Mouse (Mus musculus): ENCODE results near the gene Krtap4-16. TPM values are rescaled to one million over a fixed set of nuclear protein-coding genes. Genes with fewer than 3 reads are reported as not detected.

Krtap4-16 gene
- polyA plus RNA-seq (2017; shearing (Covaris generic)): not detected

DNA sequence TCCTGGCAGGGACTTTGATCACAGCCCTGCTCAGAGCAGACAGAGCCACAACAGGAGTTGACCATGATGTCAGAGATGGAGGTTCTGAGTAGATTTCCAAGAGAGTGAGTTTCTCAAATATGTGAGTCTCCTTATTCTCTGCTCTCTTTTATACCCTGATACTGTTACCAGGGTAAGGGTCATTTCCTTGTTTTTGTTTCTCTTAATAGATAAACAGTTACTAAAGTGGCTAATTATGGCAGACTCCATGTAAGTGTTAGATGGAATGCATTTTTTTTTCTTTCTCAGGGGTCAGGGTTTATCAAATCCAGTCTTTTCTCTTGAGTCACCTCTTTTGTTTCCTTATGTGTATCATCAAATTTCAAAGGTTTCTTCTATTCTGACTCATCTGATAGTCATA, at the start of gene Krtap4-16:
Gene Krtap4-16 (minus strand): TSS at position 101 of the 400 bp plus-strand sequence.

DNA sequence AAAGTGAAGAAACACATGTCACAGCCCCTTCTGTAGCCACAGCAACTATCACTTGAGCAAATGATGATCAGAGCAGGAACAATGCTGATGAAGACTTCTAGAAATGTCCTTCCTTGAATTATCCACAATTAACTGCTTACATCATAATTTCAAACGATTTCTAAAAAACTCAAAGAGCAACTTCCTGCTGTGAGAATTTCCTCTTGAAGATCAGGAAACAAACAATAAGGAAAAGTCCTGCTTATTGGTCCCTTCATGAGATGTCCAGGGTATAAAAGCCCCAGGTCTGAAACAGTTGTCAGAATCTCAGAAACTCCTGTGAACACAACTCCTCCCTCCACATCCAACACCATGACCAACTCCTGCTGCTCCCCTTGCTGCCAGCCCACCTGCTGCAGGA, 27.5 kb upstream of the Krtap4-16 start, which contains the start of gene Gm11567:
Gene Gm11567 (plus strand): TSS at position 301 of the 400 bp plus-strand sequence.

GRCm38 (mm10) chr11:99873089-99873488, 21.7 kb upstream of the Krtap4-16 start, which contains the start of gene Krtap9-1:
Krtap9-1 (plus strand) TSS chr11:99873389.

DNA sequence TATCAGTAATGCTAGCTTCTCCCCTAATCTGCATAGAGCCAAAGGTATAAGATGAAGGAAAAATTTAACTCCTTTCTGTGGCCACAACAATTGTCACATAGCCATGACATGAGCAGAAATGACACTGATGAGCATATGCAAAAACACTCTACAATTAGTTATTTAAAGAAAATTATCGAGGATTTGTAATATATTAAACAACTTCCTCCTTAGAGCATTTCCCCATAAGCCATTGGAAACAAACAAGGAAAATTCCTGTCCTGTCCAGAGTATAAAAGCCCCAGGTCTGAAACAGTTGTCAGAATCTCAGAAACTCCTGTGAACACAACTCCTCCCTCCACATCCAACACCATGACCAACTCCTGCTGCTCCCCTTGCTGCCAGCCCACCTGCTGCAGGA, 12.8 kb upstream of the Krtap4-16 start, which contains the start of gene Gm11559:
Gene Gm11559 (plus strand): TSS at position 301 of the 400 bp plus-strand sequence.

GRCm38 (mm10) chr11:99857617-99858016, 6.2 kb upstream of the Krtap4-16 start, which contains the start of gene Gm11568:
Gm11568 (plus strand) TSS chr11:99857917.

DNA sequence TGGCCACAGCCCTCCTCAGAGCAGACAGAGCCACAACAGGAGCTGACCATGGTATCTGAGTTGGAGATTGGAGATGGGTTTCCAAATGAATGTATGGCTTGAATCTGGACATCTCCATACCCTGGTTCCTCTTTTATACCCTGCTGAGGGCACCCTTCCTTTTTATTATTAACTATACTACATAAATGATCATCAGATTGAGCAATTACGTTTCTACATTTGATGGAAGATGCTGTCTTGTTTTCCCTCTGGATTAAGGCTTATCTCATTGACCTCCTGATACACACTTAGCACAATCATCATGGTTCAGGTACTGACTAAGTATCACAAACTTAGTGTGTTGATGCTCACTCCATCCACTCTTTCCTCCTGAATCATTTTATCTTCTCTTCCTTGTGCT, 13.4 kb downstream of the Krtap4-16 start, which contains the start of gene 2300003K06Rik:
Gene 2300003K06Rik (minus strand): TSS at position 101 of the 400 bp plus-strand sequence.

DNA sequence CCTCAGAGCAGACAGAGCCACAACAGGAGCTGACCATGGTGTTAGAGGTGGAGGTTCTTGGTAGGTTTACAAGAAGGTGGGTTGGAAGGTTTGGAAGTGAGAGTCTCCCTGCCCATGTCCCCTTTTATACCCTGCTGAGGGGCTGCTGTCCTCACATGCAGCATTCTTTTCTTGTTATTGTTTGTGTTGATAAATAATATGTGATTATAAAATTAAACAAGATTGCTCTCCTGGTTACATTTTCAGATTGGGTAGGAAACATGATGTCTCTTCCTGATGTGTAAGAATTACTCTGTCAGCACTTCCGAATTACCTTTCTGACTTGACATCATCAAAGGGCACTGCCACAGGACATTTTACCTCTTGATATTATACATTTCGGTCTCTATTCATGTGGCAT, 35.8 kb downstream of the Krtap4-16 start, which contains the start of gene Gm11564:
Gene Gm11564 (minus strand): TSS at position 101 of the 400 bp plus-strand sequence.

DNA sequence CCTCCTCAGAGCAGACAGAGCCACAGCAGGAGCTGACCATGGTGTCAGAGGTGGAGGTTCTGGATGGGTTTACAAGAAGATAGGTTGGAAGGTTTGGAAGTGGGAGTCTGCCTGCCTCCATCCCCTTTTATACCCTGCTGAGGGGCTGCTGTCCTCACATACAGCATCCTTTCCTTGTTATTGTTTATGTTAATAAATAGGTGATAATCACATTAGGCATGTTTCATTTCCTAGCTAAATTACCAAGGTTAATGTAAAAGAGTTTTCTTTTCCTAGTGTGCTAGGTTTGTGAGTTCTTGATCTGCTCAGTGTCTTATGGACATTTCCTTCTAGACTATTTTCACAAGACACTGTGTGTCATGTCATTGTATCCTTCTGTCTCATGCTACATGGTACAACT, 41.6 kb downstream of the Krtap4-16 start, which contains the start of gene Krtap4-13:
Gene Krtap4-13 (minus strand): TSS at position 101 of the 400 bp plus-strand sequence.

DNA sequence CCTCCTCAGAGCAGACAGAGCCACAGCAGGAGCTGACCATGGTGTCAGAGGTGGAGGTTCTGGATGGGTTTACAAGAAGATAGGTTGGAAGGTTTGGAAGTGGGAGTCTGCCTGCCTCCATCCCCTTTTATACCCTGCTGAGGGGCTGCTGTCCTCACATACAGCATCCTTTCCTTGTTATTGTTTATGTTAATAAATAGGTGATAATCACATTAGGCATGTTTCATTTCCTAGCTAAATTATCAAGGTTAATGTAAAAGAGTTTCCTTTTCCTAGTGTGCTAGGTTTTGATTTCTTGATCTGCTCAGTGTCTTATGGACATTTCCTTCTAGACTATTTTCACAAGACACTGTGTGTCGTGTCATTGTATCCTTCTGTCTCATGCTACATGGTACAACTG, 47.1 kb downstream of the Krtap4-16 start, which contains the start of gene Gm11554:
Gene Gm11554 (minus strand): TSS at position 101 of the 400 bp plus-strand sequence.

Other genes starting within 250 kb of the Krtap4-16 start
- gene Gm11938, start 248.3 kb downstream of the Krtap4-16 start, polyA plus RNA-seq (2017; shearing (Covaris generic)): not detected
- gene Gm11937, start 241.4 kb downstream of the Krtap4-16 start, polyA plus RNA-seq (2017; shearing (Covaris generic)): not detected
- gene Krtap2-4, start 236.8 kb downstream of the Krtap4-16 start, polyA plus RNA-seq (2017; shearing (Covaris generic)): not detected
- gene Gm11562, start 231.2 kb downstream of the Krtap4-16 start, polyA plus RNA-seq (2017; shearing (Covaris generic)): not detected
- not detected for gene Krtap4-1, start 223.4 kb downstream of the Krtap4-16 start, polyA plus RNA-seq (2017; shearing (Covaris generic))
- not detected for gene Krtap4-2, start 216.5 kb downstream of the Krtap4-16 start, polyA plus RNA-seq (2017; shearing (Covaris generic))
- not detected for gene Krtap4-7, start 207.5 kb downstream of the Krtap4-16 start, polyA plus RNA-seq (2017; shearing (Covaris generic))
- gene Gm11555, start 201.4 kb downstream of the Krtap4-16 start, polyA plus RNA-seq (2017; shearing (Covaris generic)): not detected
- not detected for gene Gm11563, start 192.6 kb downstream of the Krtap4-16 start, polyA plus RNA-seq (2017; shearing (Covaris generic))
- not detected for gene Krtap4-6, start 185.6 kb downstream of the Krtap4-16 start, polyA plus RNA-seq (2017; shearing (Covaris generic))
- gene Gm14190, start 160.9 kb downstream of the Krtap4-16 start, polyA plus RNA-seq (2017; shearing (Covaris generic)): not detected
- not detected for gene Gm14180, start 117.3 kb downstream of the Krtap4-16 start, polyA plus RNA-seq (2017; shearing (Covaris generic))
- not detected for gene Gm11595, start 78.7 kb downstream of the Krtap4-16 start, polyA plus RNA-seq (2017; shearing (Covaris generic))
- gene Krtap4-8, start 70.9 kb downstream of the Krtap4-16 start, polyA plus RNA-seq (2017; shearing (Covaris generic)): not detected
- gene Krtap4-9, start 66.4 kb downstream of the Krtap4-16 start, polyA plus RNA-seq (2017; shearing (Covaris generic)): not detected
- gene Gm11596, start 58.1 kb downstream of the Krtap4-16 start, polyA plus RNA-seq (2017; shearing (Covaris generic)): not detected
- gene Gm11569, start 52.7 kb downstream of the Krtap4-16 start, polyA plus RNA-seq (2017; shearing (Covaris generic)): not detected
- not detected for gene Gm11554, start 47.2 kb downstream of the Krtap4-16 start, polyA plus RNA-seq (2017; shearing (Covaris generic))
- not detected for gene Krtap4-13, start 41.7 kb downstream of the Krtap4-16 start, polyA plus RNA-seq (2017; shearing (Covaris generic))
- gene Gm11564, start 35.9 kb downstream of the Krtap4-16 start, polyA plus RNA-seq (2017; shearing (Covaris generic)): not detected
- not detected for gene 2300003K06Rik, start 13.5 kb downstream of the Krtap4-16 start, polyA plus RNA-seq (2017; shearing (Covaris generic))
- gene Gm11568, start 6.3 kb upstream of the Krtap4-16 start, polyA plus RNA-seq (2017; shearing (Covaris generic)): not detected
- not detected for gene Gm11559, start 12.9 kb upstream of the Krtap4-16 start, polyA plus RNA-seq (2017; shearing (Covaris generic))
- gene Krtap9-1, start 21.8 kb upstream of the Krtap4-16 start, polyA plus RNA-seq (2017; shearing (Covaris generic)): not detected
- not detected for gene Gm11567, start 27.6 kb upstream of the Krtap4-16 start, polyA plus RNA-seq (2017; shearing (Covaris generic))
- not detected for gene Krtap31-1, start 56.3 kb upstream of the Krtap4-16 start, polyA plus RNA-seq (2017; shearing (Covaris generic))
- gene Gm11565, start 63.1 kb upstream of the Krtap4-16 start, polyA plus RNA-seq (2017; shearing (Covaris generic)): not detected
- not detected for gene Krtap31-2, start 84.7 kb upstream of the Krtap4-16 start, polyA plus RNA-seq (2017; shearing (Covaris generic))
- gene Krtap9-5, start 96.9 kb upstream of the Krtap4-16 start, polyA plus RNA-seq (2017; shearing (Covaris generic)): not detected
- not detected for gene Krtap29-1, start 127.4 kb upstream of the Krtap4-16 start, polyA plus RNA-seq (2017; shearing (Covaris generic))
- not detected for gene Krtap16-1, start 135.0 kb upstream of the Krtap4-16 start, polyA plus RNA-seq (2017; shearing (Covaris generic))
- not detected for gene Krtap17-1, start 142.4 kb upstream of the Krtap4-16 start, polyA plus RNA-seq (2017; shearing (Covaris generic))
- not detected for gene Krt33a, start 164.6 kb upstream of the Krtap4-16 start, polyA plus RNA-seq (2017; shearing (Covaris generic))
- gene Krt33b, start 178.3 kb upstream of the Krtap4-16 start, polyA plus RNA-seq (2017; shearing (Covaris generic)): not detected
- gene Krt34, start 189.9 kb upstream of the Krtap4-16 start, polyA plus RNA-seq (2017; shearing (Covaris generic)): not detected
- not detected for gene Krt31, start 198.9 kb upstream of the Krtap4-16 start, polyA plus RNA-seq (2017; shearing (Covaris generic))
- not detected for gene Krt32, start 236.6 kb upstream of the Krtap4-16 start, polyA plus RNA-seq (2017; shearing (Covaris generic))
- not detected for gene Krt35, start 244.6 kb upstream of the Krtap4-16 start, polyA plus RNA-seq (2017; shearing (Covaris generic))